Mouse (Mus musculus) kidney, postnatal 14 days (tissue): ENCODE results near the gene Tiprl.

Experiments used
- DNase-seq: peaks from one replicate; pipeline ENCODE4 v3.0.0; 2022; ENCODE audit warnings: mixed read lengths

Tiprl gene

GRCm38 (mm10) chr1:165170157-165170556 lies 66.6 kb downstream of the Tiprl start:
- DNase-seq, result no peak

- no peak for DNase-seq
These were observed 67.3 kb downstream of the Tiprl start for GRCm38 (mm10) chr1:165169462-165169861.

GRCm38 (mm10) chr1:165164920-165165319 lies 71.9 kb downstream of the Tiprl start:
- DNase-seq, result no peak
